Mouse (Mus musculus): ENCODE results near the gene Cdkn1a. TPM values are rescaled to one million over a fixed set of nuclear protein-coding genes. Genes with fewer than 3 reads are reported as not detected.
"Not testable (repeated sequence)": the region's sequence is repeated elsewhere in the genome, so short reads cannot be mapped to it uniquely, and the experiment has no call there.

Gene Cdkn1a
- polyA plus RNA-seq (2015; fragmentation: Nextera tagmentation; extraction: Ambion mirVana): 37.9 and 52.0 TPM in 2 replicates

GRCm38 (mm10) chr17:29090776-29091175 lies at the start of gene Cdkn1a:
TSS of gene Cdkn1a (plus strand) at chr17:29090976.
- no peaks in the 10 kb centered on the region for H3K36me3 ChIP-seq (ENCODE audit: control insufficient read depth, insufficient read depth)
- no peak within 1 kb of the TSS for H3K4me2 ChIP-seq (ENCODE audit: low read length)
- H3K9ac ChIP-seq (replicated peaks; ENCODE audit: low read depth, low read length): no peak within 1 kb of the TSS
- peaks cover 23% of the 10 kb centered on the region for H3K4me1 ChIP-seq (replicated peaks; ENCODE audit: control insufficient read depth, insufficient read depth, low read length)
- no peaks in the 10 kb centered on the region for H3K9me3 ChIP-seq (ENCODE audit: control insufficient read depth, low read length)
- no peak for ATAC-seq
- H3K27me3 ChIP-seq (replicated peaks; ENCODE audit: control insufficient read depth, insufficient read depth, low read length): peaks cover 5% of the 10 kb centered on the region; the same call in 1 of the 2 replicates
- H3K27ac ChIP-seq (ENCODE audit: low read length): no peak within 1 kb of the TSS
- WGBS: 74% methylated on average over 3 of the region's 3 CpGs
- no peak within 1 kb of the TSS for H3K4me3 ChIP-seq (replicated peaks; ENCODE audit: low read length)

GRCm38 (mm10) chr17:29041632-29042031 lies 49.1 kb upstream of the Cdkn1a start:
- not testable (repeated sequence) for ATAC-seq
- H3K36me3 ChIP-seq (ENCODE audit: control insufficient read depth, insufficient read depth): peaks cover 59% of the 10 kb centered on the region
- 82% methylated on average over 3 of the region's 3 CpGs for WGBS

GRCm38 (mm10) chr17:29042569-29042968 lies 48.2 kb upstream of the Cdkn1a start:
- no peaks in the 10 kb centered on the region for H3K9me3 ChIP-seq (ENCODE audit: control insufficient read depth, low read length)
- no peak overlapping the region for H3K27ac ChIP-seq (ENCODE audit: low read length)
- no peak overlapping the region for H3K9ac ChIP-seq (replicated peaks; ENCODE audit: low read depth, low read length)
- H3K27me3 ChIP-seq (replicated peaks; ENCODE audit: control insufficient read depth, insufficient read depth, low read length): no peaks in the 10 kb centered on the region
- H3K36me3 ChIP-seq (ENCODE audit: control insufficient read depth, insufficient read depth): peaks cover 53% of the 10 kb centered on the region
- no peak for ATAC-seq
- no peak overlapping the region for H3K4me3 ChIP-seq (replicated peaks; ENCODE audit: low read length)
- H3K4me2 ChIP-seq (ENCODE audit: low read length): no peak overlapping the region
- H3K4me1 ChIP-seq (replicated peaks; ENCODE audit: control insufficient read depth, insufficient read depth, low read length): peaks cover 18% of the 10 kb centered on the region

More at GRCm38 (mm10) chr17:29041632-29042031, 49.1 kb upstream of the Cdkn1a start:
- H3K27ac ChIP-seq (ENCODE audit: low read length); H3K4me3 ChIP-seq (replicated peaks; ENCODE audit: low read length); H3K4me2 ChIP-seq (ENCODE audit: low read length); H3K9ac ChIP-seq (replicated peaks; ENCODE audit: low read depth, low read length); H3K9me3 ChIP-seq (ENCODE audit: control insufficient read depth, low read length); H3K27me3 ChIP-seq (replicated peaks; ENCODE audit: control insufficient read depth, insufficient read depth, low read length): not testable (repeated sequence)
- H3K4me1 ChIP-seq (replicated peaks; ENCODE audit: control insufficient read depth, insufficient read depth, low read length): peaks cover 26% of the 10 kb centered on the region

GRCm38 (mm10) chr17:29043583-29043982 lies 47.2 kb upstream of the Cdkn1a start:
- Histone ChIP-seq H3K4me2 (ENCODE audit: low read length) (no peak overlapping the region), H3K27me3 (replicated peaks; ENCODE audit: control insufficient read depth, insufficient read depth, low read length) (no peaks in the 10 kb centered on the region), H3K4me3 (replicated peaks; ENCODE audit: low read length) (no peak overlapping the region), H3K27ac (ENCODE audit: low read length) (no peak overlapping the region), H3K36me3 (ENCODE audit: control insufficient read depth, insufficient read depth) (peaks cover 49% of the 10 kb centered on the region), H3K4me1 (replicated peaks; ENCODE audit: control insufficient read depth, insufficient read depth, low read length) (peaks cover 12% of the 10 kb centered on the region), H3K9ac (replicated peaks; ENCODE audit: low read depth, low read length) (no peak overlapping the region), H3K9me3 (ENCODE audit: control insufficient read depth, low read length) (no peaks in the 10 kb centered on the region)
- WGBS: 92% methylated on average over 3 of the region's 3 CpGs
- ATAC-seq: no peak

- Histone ChIP-seq H3K9ac (replicated peaks; ENCODE audit: low read depth, low read length) (no peak overlapping the region), H3K27me3 (replicated peaks; ENCODE audit: control insufficient read depth, insufficient read depth, low read length) (no peaks in the 10 kb centered on the region), H3K27ac (ENCODE audit: low read length) (no peak overlapping the region), H3K9me3 (ENCODE audit: control insufficient read depth, low read length) (no peaks in the 10 kb centered on the region), H3K4me3 (replicated peaks; ENCODE audit: low read length) (no peak overlapping the region), H3K4me1 (replicated peaks; ENCODE audit: control insufficient read depth, insufficient read depth, low read length) (peaks cover 14% of the 10 kb centered on the region), H3K36me3 (ENCODE audit: control insufficient read depth, insufficient read depth) (peaks cover 42% of the 10 kb centered on the region), H3K4me2 (ENCODE audit: low read length) (no peak overlapping the region)
- 82% methylated on average over 6 of the region's 6 CpGs for WGBS
- no peak for ATAC-seq
Observed at GRCm38 (mm10) chr17:29044146-29044924, 46.4 kb upstream of the Cdkn1a start.

GRCm38 (mm10) chr17:29044925-29045319 lies 45.9 kb upstream of the Cdkn1a start:
- peaks cover 36% of the 10 kb centered on the region for H3K36me3 ChIP-seq (ENCODE audit: control insufficient read depth, insufficient read depth)
- no peak overlapping the region for H3K27ac ChIP-seq (ENCODE audit: low read length)
- no peak overlapping the region for H3K9ac ChIP-seq (replicated peaks; ENCODE audit: low read depth, low read length)
- H3K4me3 ChIP-seq (replicated peaks; ENCODE audit: low read length): no peak overlapping the region
- no peak for ATAC-seq
- no peaks in the 10 kb centered on the region for H3K27me3 ChIP-seq (replicated peaks; ENCODE audit: control insufficient read depth, insufficient read depth, low read length)
- WGBS: 62% methylated on average over 1 of the region's 1 CpGs
- peaks cover 14% of the 10 kb centered on the region; the same call in 1 of the 2 replicates for H3K4me1 ChIP-seq (replicated peaks; ENCODE audit: control insufficient read depth, insufficient read depth, low read length)
- no peaks in the 10 kb centered on the region for H3K9me3 ChIP-seq (ENCODE audit: control insufficient read depth, low read length)
- H3K4me2 ChIP-seq (ENCODE audit: low read length): no peak overlapping the region

- H3K9ac ChIP-seq (replicated peaks; ENCODE audit: low read depth, low read length): no peak overlapping the region
- H3K27ac ChIP-seq (ENCODE audit: low read length): 0 out of 2 replicates have a peak overlapping the region, but pooled peaks have one; percentile 37
- peaks cover 27% of the 10 kb centered on the region for H3K36me3 ChIP-seq (ENCODE audit: control insufficient read depth, insufficient read depth)
- H3K27me3 ChIP-seq (replicated peaks; ENCODE audit: control insufficient read depth, insufficient read depth, low read length): no peaks in the 10 kb centered on the region
- WGBS: 57% methylated on average over 12 of the region's 12 CpGs
- H3K4me3 ChIP-seq (replicated peaks; ENCODE audit: low read length): no peak overlapping the region
- no peak overlapping the region for H3K4me2 ChIP-seq (ENCODE audit: low read length)
- peaks cover 12% of the 10 kb centered on the region; the same call in 1 of the 2 replicates for H3K4me1 ChIP-seq (replicated peaks; ENCODE audit: control insufficient read depth, insufficient read depth, low read length)
- peak; percentile 21 for ATAC-seq
- no peaks in the 10 kb centered on the region for H3K9me3 ChIP-seq (ENCODE audit: control insufficient read depth, low read length)
Observed at GRCm38 (mm10) chr17:29045741-29046530, 44.8 kb upstream of the Cdkn1a start.

GRCm38 (mm10) chr17:29046863-29047262 lies 43.9 kb upstream of the Cdkn1a start:
- Histone ChIP-seq H3K36me3 (ENCODE audit: control insufficient read depth, insufficient read depth) (peaks cover 25% of the 10 kb centered on the region), H3K4me3 (replicated peaks; ENCODE audit: low read length) (no peak overlapping the region), H3K27me3 (replicated peaks; ENCODE audit: control insufficient read depth, insufficient read depth, low read length) (no peaks in the 10 kb centered on the region), H3K4me1 (replicated peaks; ENCODE audit: control insufficient read depth, insufficient read depth, low read length) (peaks cover 12% of the 10 kb centered on the region; the same call in 1 of the 2 replicates), H3K9me3 (ENCODE audit: control insufficient read depth, low read length) (no peaks in the 10 kb centered on the region), H3K4me2 (ENCODE audit: low read length) (no peak overlapping the region), H3K9ac (replicated peaks; ENCODE audit: low read depth, low read length) (no peak overlapping the region), H3K27ac (ENCODE audit: low read length) (no peak overlapping the region)
- WGBS: 89% methylated on average over 3 of the region's 3 CpGs
- ATAC-seq: no peak
